Mouse (Mus musculus): ENCODE measurements at regions not wholly inside any gene's neighbourhood (a gene's known extent, or its start where the extent isn't known, plus 50 kb on each side); places are given as distances from the start of the nearest gene placed in this dataset.

DNA sequence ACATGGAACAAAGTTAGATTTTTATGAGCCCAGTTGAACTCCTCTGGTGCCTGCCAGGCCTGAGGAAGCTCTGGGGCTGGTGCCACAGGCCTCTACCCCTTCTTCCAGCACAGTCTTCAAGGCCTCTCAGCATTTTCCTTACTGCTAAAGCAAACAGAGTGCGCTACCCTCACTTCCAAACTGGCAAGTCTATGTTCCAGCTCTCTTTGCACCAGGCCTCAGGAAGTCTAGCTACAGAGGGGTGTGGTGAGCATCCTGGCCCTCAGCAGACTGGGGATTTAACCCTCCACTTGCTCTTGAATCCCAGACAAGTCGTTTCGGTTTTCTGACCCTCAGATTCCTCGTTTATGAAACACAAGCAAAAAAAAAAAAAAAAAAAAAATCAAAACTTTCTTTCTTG, 142.4 kb downstream of the Thbs2 start:
- H3K9me3 ChIP-seq (ENCODE audit: low read length) = no peaks in the 10 kb centered on the region
- TF ChIP-seq POU5F1 (IDR thresholded peaks at IDR 0.05; ENCODE audit: borderline replicate concordance, low read length) (no peak), NANOG (IDR thresholded peaks at IDR 0.05; ENCODE audit: borderline replicate concordance, low read length) (no peak), CTCF (conservative IDR thresholded peaks at IDR 0.05; ENCODE audit: low read length) (no peak)
- no peak overlapping the region for H3K4me3 ChIP-seq (replicated peaks; ENCODE audit: low read length)
- no peaks in the 10 kb centered on the region for H3K36me3 ChIP-seq (ENCODE audit: insufficient read depth, low read length)
- no peaks in the 10 kb centered on the region for H3K27me3 ChIP-seq (ENCODE audit: insufficient read depth, low read length)
- H3K4me1 ChIP-seq (replicated peaks; ENCODE audit: low read depth, low read length) = no peaks in the 10 kb centered on the region

DNA sequence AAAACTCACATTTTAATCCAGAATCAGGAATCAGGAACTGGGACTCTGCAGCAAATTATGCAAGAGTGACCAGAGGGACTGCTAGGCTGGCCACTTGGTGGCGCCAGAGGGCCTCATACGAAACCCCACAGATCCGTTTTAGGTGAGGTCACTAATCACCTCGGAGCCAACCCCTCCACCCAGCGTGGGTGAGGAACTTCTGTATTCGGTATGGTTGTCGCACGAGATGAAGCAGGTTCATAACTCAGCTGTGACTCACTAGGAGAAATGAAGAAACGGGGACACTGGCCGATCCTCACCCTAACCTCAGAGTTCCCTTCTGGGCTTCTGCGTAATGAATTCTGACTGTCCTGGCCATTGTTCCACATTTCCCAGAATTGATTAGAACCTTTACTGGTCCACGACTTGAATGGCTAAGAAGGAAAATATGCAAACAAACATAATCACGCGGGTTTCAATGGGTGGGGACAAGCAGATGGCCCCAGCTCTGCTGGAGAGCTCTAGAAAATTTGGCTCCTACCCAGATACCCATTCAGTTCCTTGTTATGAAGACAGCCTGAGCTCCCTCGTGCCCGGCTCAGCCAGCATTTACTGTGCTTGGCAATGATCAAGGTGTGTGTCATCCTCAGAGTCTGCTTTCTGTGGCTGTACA, 148.1 kb downstream of the Thbs2 start:
- Histone ChIP-seq H3K27me3 (ENCODE audit: insufficient read depth, low read length) (peaks cover 3% of the 10 kb centered on the region; the same call in 1 of the 2 replicates), H3K36me3 (ENCODE audit: insufficient read depth, low read length) (no peaks in the 10 kb centered on the region), H3K4me3 (replicated peaks; ENCODE audit: low read length) (no peak overlapping the region), H3K9me3 (ENCODE audit: low read length) (no peaks in the 10 kb centered on the region), H3K4me1 (replicated peaks; ENCODE audit: low read depth, low read length) (0 out of 2 replicates have a peak, but pooled peaks cover 3% of the 10 kb centered on the region)
- TF ChIP-seq POU5F1 (IDR thresholded peaks at IDR 0.05; ENCODE audit: borderline replicate concordance, low read length) (no peak), CTCF (conservative IDR thresholded peaks at IDR 0.05; ENCODE audit: low read length) (peak; percentile 81)

DNA sequence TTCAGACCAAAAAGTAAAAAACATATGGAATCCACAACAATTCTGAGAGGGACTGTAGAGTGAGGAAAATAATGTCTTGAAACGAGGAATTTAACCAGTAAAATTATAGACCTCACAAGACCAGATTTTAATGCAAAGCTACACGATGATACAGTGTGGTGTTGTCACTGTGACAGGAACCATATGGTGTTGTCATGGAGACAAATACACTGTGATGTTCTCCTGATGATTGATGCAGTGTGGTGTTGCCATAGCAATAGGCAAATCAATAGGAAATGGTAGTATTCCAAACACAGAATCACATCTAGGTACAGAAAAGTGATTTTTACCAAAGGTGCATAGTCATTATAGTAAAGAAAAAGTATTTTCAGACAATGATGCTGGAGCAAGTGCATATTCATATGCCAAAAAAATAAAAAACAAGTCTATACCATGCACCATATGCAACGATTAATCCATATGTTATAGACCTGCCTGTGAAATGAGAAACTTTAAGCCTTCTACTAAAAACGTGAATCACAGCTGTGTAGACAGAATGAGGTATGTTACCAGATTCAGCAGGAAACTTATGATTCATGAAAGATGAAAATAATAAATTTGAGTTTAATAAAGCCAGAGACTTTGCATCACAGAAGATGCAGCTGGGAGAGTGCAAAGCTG, 149.6 kb downstream of the Thbs2 start:
- no peak overlapping the region for H3K4me3 ChIP-seq (replicated peaks; ENCODE audit: low read length)
- peaks cover 13% of the 10 kb centered on the region for H3K4me1 ChIP-seq (replicated peaks; ENCODE audit: low read depth, low read length)
- H3K9me3 ChIP-seq (ENCODE audit: low read length) = no peaks in the 10 kb centered on the region
- TF ChIP-seq CTCF (conservative IDR thresholded peaks at IDR 0.05; ENCODE audit: low read length) (no peak), POU5F1 (IDR thresholded peaks at IDR 0.05; ENCODE audit: borderline replicate concordance, low read length) (no peak), NANOG (IDR thresholded peaks at IDR 0.05; ENCODE audit: borderline replicate concordance, low read length) (no peak)
- H3K27me3 ChIP-seq (ENCODE audit: insufficient read depth, low read length) = peaks cover 3% of the 10 kb centered on the region; the same call in 1 of the 2 replicates
- no peaks in the 10 kb centered on the region for H3K36me3 ChIP-seq (ENCODE audit: insufficient read depth, low read length)

GRCm38 (mm10) chr17:14541035-14541434, 153.0 kb downstream of the Thbs2 start:
- no peaks in the 10 kb centered on the region for H3K9me3 ChIP-seq (ENCODE audit: low read length)
- no peak overlapping the region for H3K4me3 ChIP-seq (replicated peaks; ENCODE audit: low read length)
- H3K36me3 ChIP-seq (ENCODE audit: insufficient read depth, low read length) = no peaks in the 10 kb centered on the region
- peaks cover under 1% of the 10 kb centered on the region; the same call in 1 of the 2 replicates for H3K27me3 ChIP-seq (ENCODE audit: insufficient read depth, low read length)
- peaks cover 22% of the 10 kb centered on the region for H3K4me1 ChIP-seq (replicated peaks; ENCODE audit: low read depth, low read length)
- TF ChIP-seq POU5F1 (IDR thresholded peaks at IDR 0.05; ENCODE audit: borderline replicate concordance, low read length) = no peak
- no peak for TF ChIP-seq CTCF (conservative IDR thresholded peaks at IDR 0.05; ENCODE audit: low read length)
- TF ChIP-seq NANOG (IDR thresholded peaks at IDR 0.05; ENCODE audit: borderline replicate concordance, low read length) = no peak

GRCm38 (mm10) chr17:14540269-14540975, 153.6 kb downstream of the Thbs2 start:
- no peak overlapping the region for H3K4me3 ChIP-seq (replicated peaks; ENCODE audit: low read length)
- no peaks in the 10 kb centered on the region for H3K27me3 ChIP-seq (ENCODE audit: insufficient read depth, low read length)
- TF ChIP-seq NANOG (IDR thresholded peaks at IDR 0.05; ENCODE audit: borderline replicate concordance, low read length) = no peak
- TF ChIP-seq POU5F1 (IDR thresholded peaks at IDR 0.05; ENCODE audit: borderline replicate concordance, low read length) = no peak
- TF ChIP-seq CTCF (conservative IDR thresholded peaks at IDR 0.05; ENCODE audit: low read length) = no peak
- H3K36me3 ChIP-seq (ENCODE audit: insufficient read depth, low read length) = no peaks in the 10 kb centered on the region
- H3K4me1 ChIP-seq (replicated peaks; ENCODE audit: low read depth, low read length) = peaks cover 20% of the 10 kb centered on the region
- no peaks in the 10 kb centered on the region for H3K9me3 ChIP-seq (ENCODE audit: low read length)

- Histone ChIP-seq H3K4me1 (replicated peaks; ENCODE audit: low read depth, low read length) (peaks cover 20% of the 10 kb centered on the region), H3K36me3 (ENCODE audit: insufficient read depth, low read length) (no peaks in the 10 kb centered on the region), H3K9me3 (ENCODE audit: low read length) (no peaks in the 10 kb centered on the region), H3K27me3 (ENCODE audit: insufficient read depth, low read length) (no peaks in the 10 kb centered on the region), H3K4me3 (replicated peaks; ENCODE audit: low read length) (no peak overlapping the region)
- TF ChIP-seq NANOG (IDR thresholded peaks at IDR 0.05; ENCODE audit: borderline replicate concordance, low read length) (no peak), CTCF (conservative IDR thresholded peaks at IDR 0.05; ENCODE audit: low read length) (no peak), POU5F1 (IDR thresholded peaks at IDR 0.05; ENCODE audit: borderline replicate concordance, low read length) (no peak)
These were observed 154.4 kb downstream of the Thbs2 start for GRCm38 (mm10) chr17:14539651-14540050.

- H3K9me3 ChIP-seq (ENCODE audit: low read length) = no peaks in the 10 kb centered on the region
- TF ChIP-seq NANOG (IDR thresholded peaks at IDR 0.05; ENCODE audit: borderline replicate concordance, low read length) (no peak), POU5F1 (IDR thresholded peaks at IDR 0.05; ENCODE audit: borderline replicate concordance, low read length) (no peak), CTCF (conservative IDR thresholded peaks at IDR 0.05; ENCODE audit: low read length) (no peak)
- no peak overlapping the region for H3K4me3 ChIP-seq (replicated peaks; ENCODE audit: low read length)
- H3K27me3 ChIP-seq (ENCODE audit: insufficient read depth, low read length) = no peaks in the 10 kb centered on the region
- H3K4me1 ChIP-seq (replicated peaks; ENCODE audit: low read depth, low read length) = peaks cover 20% of the 10 kb centered on the region
- H3K36me3 ChIP-seq (ENCODE audit: insufficient read depth, low read length) = no peaks in the 10 kb centered on the region
These were observed 154.8 kb downstream of the Thbs2 start for GRCm38 (mm10) chr17:14539191-14539590.

- no peaks in the 10 kb centered on the region for H3K27me3 ChIP-seq (ENCODE audit: insufficient read depth, low read length)
- no peaks in the 10 kb centered on the region for H3K9me3 ChIP-seq (ENCODE audit: low read length)
- peaks cover 20% of the 10 kb centered on the region for H3K4me1 ChIP-seq (replicated peaks; ENCODE audit: low read depth, low read length)
- no peak overlapping the region for H3K4me3 ChIP-seq (replicated peaks; ENCODE audit: low read length)
- TF ChIP-seq CTCF (conservative IDR thresholded peaks at IDR 0.05; ENCODE audit: low read length) (no peak), NANOG (IDR thresholded peaks at IDR 0.05; ENCODE audit: borderline replicate concordance, low read length) (no peak), POU5F1 (IDR thresholded peaks at IDR 0.05; ENCODE audit: borderline replicate concordance, low read length) (no peak)
- no peaks in the 10 kb centered on the region for H3K36me3 ChIP-seq (ENCODE audit: insufficient read depth, low read length)
These were observed 155.5 kb downstream of the Thbs2 start for GRCm38 (mm10) chr17:14538527-14538926.
